Mouse (Mus musculus) limb, embryonic 13.5 days (tissue): ENCODE measurements around the gene Lad1. TPM values are rescaled to one million over a fixed set of nuclear protein-coding genes. Genes with fewer than 3 reads are reported as not detected.
A peak's percentile ranks its signal among the peaks of the same experiment; 100 is the strongest.

Source experiments
- ATAC-seq: fragments of 200-750 bp; cut with Nextera tagmentation; 2 replicates; pipeline ENCODE4 v1.8.0; 2017; ENCODE audit warnings: low read depth, moderate number of reproducible peaks, moderate TSS enrichment; ENCODE audit not compliant: low FRiP score
- H3K27ac ChIP-seq: fragments of 300-500 bp; sonication (generic); 2 replicates; pipeline ENCODE4 v1.5.1; 2015; ENCODE audit warnings: inconsistent platforms, mild to moderate bottlenecking, moderate library complexity
- H3K27me3 ChIP-seq: fragments of 300-500 bp; sonication (generic); 2 replicates; pipeline ENCODE4 v1.6.1; 2015; ENCODE audit warnings: mild to moderate bottlenecking, inconsistent platforms
- H3K36me3 ChIP-seq: fragments of 300-500 bp; sonication (generic); 2 replicates; pipeline ENCODE4 v1.6.1; 2015; ENCODE audit warnings: inconsistent platforms, mild to moderate bottlenecking, moderate library complexity
- H3K4me1 ChIP-seq: fragments of 300-500 bp; sonication (generic); 2 replicates; pipeline ENCODE4 v1.6.1; 2015; ENCODE audit warnings: inconsistent platforms
- H3K4me2 ChIP-seq: fragments of 300-500 bp; sonication (generic); replicated peaks from 2 replicates; pipeline ENCODE4 v1.6.1; 2015; ENCODE audit warnings: inconsistent platforms, mild to moderate bottlenecking, moderate library complexity
- H3K4me3 ChIP-seq: fragments of 300-500 bp; sonication (generic); 2 replicates; pipeline ENCODE4 v1.5.1; 2015; ENCODE audit warnings: moderate library complexity, mild to moderate bottlenecking, inconsistent platforms
- H3K9ac ChIP-seq: fragments of 300-500 bp; sonication (generic); 2 replicates; pipeline ENCODE4 v1.6.1; 2015; ENCODE audit warnings: mild to moderate bottlenecking, inconsistent platforms
- H3K9me3 ChIP-seq: fragments of 300-500 bp; sonication (generic); 2 replicates; pipeline ENCODE4 v1.6.1; 2016; ENCODE audit warnings: inconsistent platforms
- WGBS: fragments of 180-500 bp; shearing (Covaris S2); methylation state at CpG from one replicate; pipeline ENCODE4 v1.1.7; 2015; 5-methylcytosine and 5-hydroxymethylcytosine counted together
- polyA plus RNA-seq: library from polyadenylated mRNA; unstranded; fragments of >200 nt; fragmentation: Nextera tagmentation; extraction: Ambion mirVana; gene quantifications from 2 replicates; pipeline ENCODE4 v1.2.1, GENCODE M21; 2015

Lad1 gene
- polyA plus RNA-seq, 1 experiment from 2014 or later: 8.5 TPM

GRCm38 (mm10) chr1:135789815-135790214, 28.6 kb upstream of the Lad1 start:
- Histone ChIP-seq H3K4me3 (no peak overlapping the region), H3K4me1 (peaks cover 20% of the 10 kb centered on the region), H3K27ac (no peak overlapping the region), H3K4me2 (no peak overlapping the region), H3K27me3 (peaks cover 20% of the 10 kb centered on the region), H3K36me3 (no peaks in the 10 kb centered on the region), H3K9me3 (no peaks in the 10 kb centered on the region), H3K9ac (no peak overlapping the region)
- 17% methylated on average over 5 of the region's 5 CpGs for WGBS
- ATAC-seq: no peak

GRCm38 (mm10) chr1:135792143-135792939, 26.1 kb upstream of the Lad1 start:
- Histone ChIP-seq H3K4me1 (peaks cover 22% of the 10 kb centered on the region), H3K9ac (no peak overlapping the region), H3K9me3 (no peaks in the 10 kb centered on the region), H3K4me2 (no peak overlapping the region), H3K36me3 (no peaks in the 10 kb centered on the region), H3K27me3 (peaks cover 27% of the 10 kb centered on the region), H3K27ac (no peak overlapping the region), H3K4me3 (no peak overlapping the region)
- WGBS: 62% methylated on average over 13 of the region's 13 CpGs
- no peak for ATAC-seq

- Histone ChIP-seq H3K4me2 (peak overlapping the region; percentile 61), H3K4me3 (peak overlapping the region; percentile 29), H3K4me1 (peaks cover 21% of the 10 kb centered on the region), H3K9me3 (no peaks in the 10 kb centered on the region), H3K36me3 (no peaks in the 10 kb centered on the region), H3K27me3 (peaks cover 27% of the 10 kb centered on the region), H3K27ac (no peak overlapping the region), H3K9ac (peak overlapping the region; percentile 48)
- ATAC-seq: peak; percentile 30; the same call in 1 of the 2 replicates
- WGBS: 12% methylated on average over 27 of the region's 27 CpGs
Measured at GRCm38 (mm10) chr1:135793370-135794215, 24.8 kb upstream of the Lad1 start.

- peak overlapping the region; percentile 61 for H3K4me2 ChIP-seq
- H3K9ac ChIP-seq: no peak overlapping the region
- no peaks in the 10 kb centered on the region for H3K9me3 ChIP-seq
- 34% methylated on average over 20 of the region's 20 CpGs for WGBS
- H3K27ac ChIP-seq: no peak overlapping the region
- H3K27me3 ChIP-seq: peaks cover 27% of the 10 kb centered on the region
- H3K4me1 ChIP-seq: peaks cover 26% of the 10 kb centered on the region
- peak; percentile 58 for ATAC-seq
- peak overlapping the region; percentile 29 for H3K4me3 ChIP-seq
- H3K36me3 ChIP-seq: no peaks in the 10 kb centered on the region
Measured at GRCm38 (mm10) chr1:135794216-135795134, 23.9 kb upstream of the Lad1 start.

GRCm38 (mm10) chr1:135798492-135798891, 19.9 kb upstream of the Lad1 start:
- Histone ChIP-seq H3K4me2 (no peak overlapping the region), H3K4me3 (no peak overlapping the region), H3K27me3 (peaks cover 19% of the 10 kb centered on the region), H3K9me3 (no peaks in the 10 kb centered on the region), H3K4me1 (peaks cover 39% of the 10 kb centered on the region), H3K27ac (no peak overlapping the region), H3K9ac (no peak overlapping the region), H3K36me3 (no peaks in the 10 kb centered on the region)
- WGBS: 54% methylated on average over 1 of the region's 1 CpGs
- ATAC-seq: no peak

- Histone ChIP-seq H3K36me3 (no peaks in the 10 kb centered on the region), H3K27ac (no peak overlapping the region), H3K9me3 (no peaks in the 10 kb centered on the region), H3K4me3 (peak overlapping the region; percentile 19; the same call in 1 of the 2 replicates), H3K27me3 (peaks cover 13% of the 10 kb centered on the region), H3K4me2 (no peak overlapping the region), H3K4me1 (peaks cover 32% of the 10 kb centered on the region), H3K9ac (no peak overlapping the region)
- 32% methylated on average over 8 of the region's 8 CpGs for WGBS
- no peak for ATAC-seq
Measured at GRCm38 (mm10) chr1:135799109-135799627, 19.2 kb upstream of the Lad1 start.

GRCm38 (mm10) chr1:135800192-135800950, 18.0 kb upstream of the Lad1 start:
- Histone ChIP-seq H3K27ac (no peak overlapping the region), H3K9me3 (no peaks in the 10 kb centered on the region), H3K4me1 (peaks cover 23% of the 10 kb centered on the region), H3K4me3 (peak overlapping the region; percentile 19; the same call in 1 of the 2 replicates), H3K4me2 (no peak overlapping the region), H3K9ac (no peak overlapping the region), H3K36me3 (no peaks in the 10 kb centered on the region), H3K27me3 (peaks cover under 1% of the 10 kb centered on the region; the same call in 1 of the 2 replicates)
- ATAC-seq: peak; percentile 74
- WGBS: 37% methylated on average over 8 of the region's 8 CpGs

- Histone ChIP-seq H3K4me1 (no peaks in the 10 kb centered on the region), H3K27me3 (no peaks in the 10 kb centered on the region), H3K9ac (no peak overlapping the region), H3K27ac (no peak overlapping the region), H3K4me3 (no peak overlapping the region), H3K9me3 (no peaks in the 10 kb centered on the region), H3K4me2 (no peak overlapping the region), H3K36me3 (no peaks in the 10 kb centered on the region)
- ATAC-seq: no peak; the same call in 1 of the 2 replicates
- 10% methylated on average over 10 of the region's 10 CpGs for WGBS
Measured at GRCm38 (mm10) chr1:135807546-135807945, 10.9 kb upstream of the Lad1 start.

GRCm38 (mm10) chr1:135810180-135810579, 8.2 kb upstream of the Lad1 start:
- Histone ChIP-seq H3K9me3 (no peaks in the 10 kb centered on the region), H3K4me3 (no peak overlapping the region), H3K4me1 (no peaks in the 10 kb centered on the region), H3K27me3 (0 out of 2 replicates have a peak, but pooled peaks cover 3% of the 10 kb centered on the region), H3K9ac (0 out of 2 replicates have a peak overlapping the region, but pooled peaks have one; percentile 32), H3K4me2 (no peak overlapping the region), H3K27ac (no peak overlapping the region), H3K36me3 (no peaks in the 10 kb centered on the region)
- no peak for ATAC-seq
- 52% methylated on average over 2 of the region's 2 CpGs for WGBS

- no peak overlapping the region for H3K9ac ChIP-seq
- no peaks in the 10 kb centered on the region for H3K36me3 ChIP-seq
- no peak overlapping the region for H3K4me3 ChIP-seq
- H3K4me1 ChIP-seq: no peaks in the 10 kb centered on the region
- H3K27me3 ChIP-seq: peaks cover 11% of the 10 kb centered on the region
- H3K9me3 ChIP-seq: no peaks in the 10 kb centered on the region
- ATAC-seq: no peak
- WGBS: 29% methylated on average over 7 of the region's 7 CpGs
- no peak overlapping the region for H3K27ac ChIP-seq
- H3K4me2 ChIP-seq: no peak overlapping the region
Measured at GRCm38 (mm10) chr1:135811016-135811646, 7.3 kb upstream of the Lad1 start.
